Mouse (Mus musculus) liver, embryonic 12.5 days (tissue): Measurements from ENCODE around the gene Lbx2. TPM values are rescaled to one million over a fixed set of nuclear protein-coding genes. Genes with fewer than 3 reads are reported as not detected.
A peak's percentile ranks its signal among the peaks of the same experiment; 100 is the strongest.

ENCODE experiments used
- microRNA counts: library from miRNA; unstranded; fragments of <30 nt; microRNA quantifications from one replicate; lab custom pipeline; 2017
- microRNA-seq: library from miRNA; unstranded; fragments of <30 nt; microRNA quantifications from one replicate; pipeline ENCODE4, GENCODE M21; 2017
- polyA plus RNA-seq: library from polyadenylated mRNA; unstranded; fragments of >200 nt; fragmentation: Nextera tagmentation; extraction: Ambion mirVana; gene quantifications from 2 replicates; pipeline ENCODE4 v1.2.1, GENCODE M21; 2016

Gene Lbx2
- polyA plus RNA-seq, 1 experiment from 2014 or later, result 0.25 TPM

MicroRNAs within 50 kb of the gene (microRNA counts, 519-probe panel; counts per million panel counts)
- microRNA mmu-miR-3470a+mmu-miR-3470b (lab: Ali Mortazavi, UCI), result 582 counts per million, percentile 70 among the panel's probes with 10 or more counts

Small RNA genes within 50 kb of the gene (microRNA-seq; reads per million reads assigned to microRNA genes)
- not detected for gene Mir3470a
- 2.1 reads per million for gene Mir7040

Other genes with a start within 250 kb of the Lbx2 start
- 0.16 and 0.19 TPM in 2 replicates for gene Sema4f, start 146.6 kb upstream of the Lbx2 start, polyA plus RNA-seq
- gene M1ap, start 139.5 kb upstream of the Lbx2 start, polyA plus RNA-seq, result 8.8 and 10.1 TPM in 2 replicates
- gene Dok1, start 52.9 kb upstream of the Lbx2 start, polyA plus RNA-seq, result 22.2 and 22.6 TPM in 2 replicates
- gene Loxl3, start 52.2 kb upstream of the Lbx2 start, polyA plus RNA-seq, result 3.1 and 3.2 TPM in 2 replicates
- gene Aup1, start 31.8 kb upstream of the Lbx2 start, polyA plus RNA-seq, result 215 and 233 TPM in 2 replicates
- 147 and 154 TPM in 2 replicates for gene Htra2, start 31.1 kb upstream of the Lbx2 start, polyA plus RNA-seq
- gene Dqx1, start 28.5 kb upstream of the Lbx2 start, polyA plus RNA-seq, result 5.0 and 5.4 TPM in 2 replicates
- gene Tlx2, start 16.1 kb upstream of the Lbx2 start, polyA plus RNA-seq, result 0.11 and 0.42 TPM in 2 replicates
- 20.8 and 23.3 TPM in 2 replicates for gene Pcgf1, start 8.5 kb upstream of the Lbx2 start, polyA plus RNA-seq
- 1.5 and 1.9 TPM in 2 replicates for gene Ccdc142, start 15.2 kb downstream of the Lbx2 start, polyA plus RNA-seq
- gene Gm42688, start 15.2 kb downstream of the Lbx2 start, polyA plus RNA-seq, result 2.3 TPM in 2 replicates
- 101 and 105 TPM in 2 replicates for gene Mrpl53, start 22.7 kb downstream of the Lbx2 start, polyA plus RNA-seq
- 83.5 and 86.9 TPM in 2 replicates for gene Mogs, start 29.1 kb downstream of the Lbx2 start, polyA plus RNA-seq
- 35.0 and 37.9 TPM in 2 replicates for gene Wbp1, start 35.2 kb downstream of the Lbx2 start, polyA plus RNA-seq
- 12.1 and 13.0 TPM in 2 replicates for gene Ino80b, start 39.1 kb downstream of the Lbx2 start, polyA plus RNA-seq
- 11.8 and 12.6 TPM in 2 replicates for gene Rtkn, start 49.1 kb downstream of the Lbx2 start, polyA plus RNA-seq
- gene Wdr54, start 70.0 kb downstream of the Lbx2 start, polyA plus RNA-seq, result 0.81 and 1.1 TPM in 2 replicates
- gene 1700003E16Rik, start 70.0 kb downstream of the Lbx2 start, polyA plus RNA-seq, result 0.19 and 0.35 TPM in 2 replicates
- 46.9 and 48.2 TPM in 2 replicates for gene Dctn1, start 79.6 kb downstream of the Lbx2 start, polyA plus RNA-seq
- gene Slc4a5, start 133.5 kb downstream of the Lbx2 start, polyA plus RNA-seq, result 1.2 and 1.3 TPM in 2 replicates
- 112 and 114 TPM in 2 replicates for gene Mthfd2, start 239.5 kb downstream of the Lbx2 start, polyA plus RNA-seq
- 58.6 and 59.9 TPM in 2 replicates for gene Mob1a, start 239.6 kb downstream of the Lbx2 start, polyA plus RNA-seq